ENCODE assay signal across 20 mouse cellular contexts in genomic region chr9:68731438-68731837, GRCm38 (mm10).
DNase-seq lines count a peak whose midpoint lies in the region; ATAC-seq and TF ChIP-seq lines count a peak whose summit lies in the region.
"Had no signal": no experiment of that assay in that cellular context is flagged by ENCODE, and none has a peak within 500 bp of the region (broad histone marks: within the 10 kb centered on the region; RNA-seq: fewer than 3 reads in every experiment).

No protein-coding gene starts in this region.

- peak; percentile 9; the same call in 1 of the 2 replicates for TF ChIP-seq CTCF in kidney, postnatal 0 days (IDR thresholded peaks at IDR 0.05; ENCODE audit: low read depth)
- TF ChIP-seq CTCF in brain, embryonic 14.5 days (IDR thresholded peaks at IDR 0.05; ENCODE audit: borderline replicate concordance, extremely low read depth, insufficient read depth, insufficient read length) = peak; percentile 19; the same call in 1 of the 2 replicates

- no peaks in the 10 kb centered on the region for H3K9me3 ChIP-seq in kidney, postnatal 0 days (replicated peaks; ENCODE audit: low read length)

- no peak overlapping the region for H3K4me3 ChIP-seq in kidney, postnatal 0 days (replicated peaks; ENCODE audit: low read depth, low read length)
- H3K4me3 ChIP-seq: embryonic facial prominence, embryonic 15.5 days; forebrain, embryonic 12.5 days; midbrain, embryonic 13.5 days had no signal

- no peak overlapping the region for H3K9ac ChIP-seq in kidney, postnatal 0 days (ENCODE audit: low read depth, low read length)
- H3K9ac ChIP-seq: embryonic facial prominence, embryonic 15.5 days; forebrain, embryonic 12.5 days; midbrain, embryonic 13.5 days had no signal

- peak; percentile 44 to 52 for DNase-seq in cerebellum, postnatal 25 days
- DNase-seq in cerebellum, adult 11-12 months = no peak
- no peak for DNase-seq in kidney, postnatal 0 days (ENCODE audit: low spot score)
- DNase-seq in kidney, postnatal 4 days = no peak
- peak; percentile 16 for DNase-seq in retina, postnatal 1 day
- DNase-seq in retina, embryonic 14.5 days (ENCODE audit: low spot score) = no peak
- DNase-seq in brain, embryonic 14.5 days (ENCODE audit: low read depth) = no peak
- no peak for DNase-seq in yolk sac, embryonic 10.5 days (ENCODE audit: low spot score)
- DNase-seq: cerebellum, adult 8-10 months; gastrocnemius, postnatal 14 days; heart, postnatal 4 days; kidney, postnatal 36 days; lung, postnatal 4 days; thymus, postnatal 36 days had no signal

- no peak overlapping the region for H3K27ac ChIP-seq in kidney, postnatal 0 days
- H3K27ac ChIP-seq: embryonic facial prominence, embryonic 15.5 days; forebrain, embryonic 12.5 days; midbrain, embryonic 13.5 days had no signal

- no peak for ATAC-seq in kidney, postnatal 0 days (replicated peaks; ENCODE audit: low FRiP score, low read depth)
- ATAC-seq: intestine, embryonic 16.5 days; midbrain, embryonic 13.5 days had no signal

- no peaks in the 10 kb centered on the region for H3K36me3 ChIP-seq in kidney, postnatal 0 days (ENCODE audit: insufficient read depth, low read length)
- H3K36me3 ChIP-seq: embryonic facial prominence, embryonic 15.5 days; forebrain, embryonic 12.5 days had no signal

- TF ChIP-seq POLR2A in brain, embryonic 14.5 days (IDR thresholded peaks at IDR 0.05; ENCODE audit: borderline replicate concordance, extremely low read depth, insufficient read depth, insufficient read length, poor library complexity, severe bottlenecking) = no peak

- H3K27me3 ChIP-seq in kidney, postnatal 0 days (ENCODE audit: insufficient read depth, low read length) = no peaks in the 10 kb centered on the region
- H3K27me3 ChIP-seq: embryonic facial prominence, embryonic 15.5 days; forebrain, embryonic 12.5 days; midbrain, embryonic 13.5 days had no signal

- 78% methylated on average over 1 of the region's 1 CpGs for WGBS in kidney, postnatal 0 days

- H3K4me2 ChIP-seq in kidney, postnatal 0 days (ENCODE audit: low read length) = no peak overlapping the region
- H3K4me2 ChIP-seq: embryonic facial prominence, embryonic 15.5 days; forebrain, embryonic 12.5 days; heart, embryonic 11.5 days; liver, embryonic 11.5 days; midbrain, embryonic 13.5 days had no signal

- no peaks in the 10 kb centered on the region for H3K4me1 ChIP-seq in kidney, postnatal 0 days (replicated peaks; ENCODE audit: insufficient read depth, low read length)
- H3K4me1 ChIP-seq: embryonic facial prominence, embryonic 15.5 days; forebrain, embryonic 12.5 days; midbrain, embryonic 13.5 days had no signal

Comparison
In these comparisons a context has a peak if more than half of its experiments do, and no peak if none do; other contexts are left out.
1. DNase-seq: peak in cerebellum, postnatal 25 days (2 of 2) and retina, postnatal 1 day (single experiment); none in cerebellum, adult 11-12 months (single experiment), kidney, postnatal 0 days (single experiment), kidney, postnatal 4 days (0 of 2), retina, embryonic 14.5 days (single experiment), brain, embryonic 14.5 days (single experiment) and yolk sac, embryonic 10.5 days (single experiment).